Mouse (Mus musculus): ENCODE measurements around the gene Gm8297. TPM values are rescaled to one million over a fixed set of nuclear protein-coding genes. Genes with fewer than 3 reads are reported as not detected.
"Not testable (repeated sequence)": the region's sequence is repeated elsewhere in the genome, so short reads cannot be mapped to it uniquely, and the experiment has no call there.

Gene Gm8297
- polyA plus RNA-seq (2012; rRNA removed) (not detected in 2 replicates), polyA plus RNA-seq (2014; fragmentation: Nextera tagmentation; extraction: Ambion mirVana) (not detected in 2 replicates)

GRCm38 (mm10) chr14:4983635-4984034 lies at the start of gene Gm8297:
Gene Gm8297, plus strand, starts transcription at chr14:4983935.
- H3K9me3 ChIP-seq (ENCODE audit: control insufficient read depth, low read length); H3K9ac ChIP-seq (replicated peaks): not testable (repeated sequence)

GRCm38 (mm10) chr14:5015591-5015990 lies 31.9 kb downstream of the Gm8297 start, which contains the start of gene Gm3298:
Gene Gm3298, plus strand, starts transcription at chr14:5015891.
- not testable (repeated sequence) for H3K27ac ChIP-seq; ATAC-seq (ENCODE audit: insufficient read depth); H3K27me3 ChIP-seq (ENCODE audit: control insufficient read depth, insufficient read depth, low read length); H3K9ac ChIP-seq (replicated peaks); H3K4me1 ChIP-seq (replicated peaks; ENCODE audit: control insufficient read depth in 2 of 2, insufficient read depth in 2 of 2, low read length in 1 of 2); H3K9me3 ChIP-seq (ENCODE audit: control insufficient read depth, low read length); DNase-seq (ENCODE audit: low read depth in 3 of 3, low spot score in 3 of 3); H3K36me3 ChIP-seq (replicated peaks; ENCODE audit: control insufficient read depth, insufficient read depth, low read depth); H3K4me3 ChIP-seq (ENCODE audit: insufficient read depth in 1 of 2, low read depth in 2 of 2, low read length in 2 of 2); H3K4me2 ChIP-seq (ENCODE audit: low read depth)
- 83% methylated on average over 1 of the region's 2 CpGs for WGBS (ENCODE audit: insufficient replicate concordance)

More at GRCm38 (mm10) chr14:4983635-4984034, at the start of gene Gm8297:
- not testable (repeated sequence) for H3K4me2 ChIP-seq (ENCODE audit: low read depth); H3K4me1 ChIP-seq (replicated peaks; ENCODE audit: control insufficient read depth in 2 of 2, insufficient read depth in 2 of 2, low read length in 1 of 2); DNase-seq (ENCODE audit: low read depth in 3 of 3, low spot score in 3 of 3); ATAC-seq (ENCODE audit: insufficient read depth); H3K36me3 ChIP-seq (replicated peaks; ENCODE audit: control insufficient read depth, insufficient read depth, low read depth); H3K4me3 ChIP-seq (ENCODE audit: insufficient read depth in 1 of 2, low read depth in 2 of 2, low read length in 2 of 2); H3K27me3 ChIP-seq (ENCODE audit: control insufficient read depth, insufficient read depth, low read length); H3K27ac ChIP-seq

Other genes with a start within 250 kb of the Gm8297 start
- not detected in 2 replicates for gene Gm9602, start 207.6 kb upstream of the Gm8297 start, polyA plus RNA-seq (2012; rRNA removed)
- not detected in 2 replicates for gene Gm9602, start 207.6 kb upstream of the Gm8297 start, polyA plus RNA-seq (2014; fragmentation: Nextera tagmentation; extraction: Ambion mirVana)
- not detected in 2 replicates for gene Gm3269, start 145.8 kb upstream of the Gm8297 start, polyA plus RNA-seq (2012; rRNA removed)
- not detected in 2 replicates for gene Gm3269, start 145.8 kb upstream of the Gm8297 start, polyA plus RNA-seq (2014; fragmentation: Nextera tagmentation; extraction: Ambion mirVana)
- not detected in 2 replicates for gene Gm3264, start 128.4 kb upstream of the Gm8297 start, polyA plus RNA-seq (2012; rRNA removed)
- not detected in 2 replicates for gene Gm3264, start 128.4 kb upstream of the Gm8297 start, polyA plus RNA-seq (2014; fragmentation: Nextera tagmentation; extraction: Ambion mirVana)
- not detected in 2 replicates for gene Gm3278, start 91.5 kb upstream of the Gm8297 start, polyA plus RNA-seq (2012; rRNA removed)
- gene Gm3278, start 91.5 kb upstream of the Gm8297 start, polyA plus RNA-seq (2014; fragmentation: Nextera tagmentation; extraction: Ambion mirVana): not detected in 2 replicates
- not detected in 2 replicates for gene Gm3298, start 32.0 kb downstream of the Gm8297 start, polyA plus RNA-seq (2012; rRNA removed)
- not detected in 2 replicates for gene Gm3298, start 32.0 kb downstream of the Gm8297 start, polyA plus RNA-seq (2014; fragmentation: Nextera tagmentation; extraction: Ambion mirVana)
- gene 4930555G01Rik, start 66.7 kb downstream of the Gm8297 start, polyA plus RNA-seq (2012; rRNA removed): not detected in 2 replicates
- gene 4930555G01Rik, start 66.7 kb downstream of the Gm8297 start, polyA plus RNA-seq (2014; fragmentation: Nextera tagmentation; extraction: Ambion mirVana): not detected in 2 replicates
- gene Gm8281, start 87.1 kb downstream of the Gm8297 start, polyA plus RNA-seq (2012; rRNA removed): 0.04 TPM in 1 of 2 replicates, not detected in the other
- gene Gm8281, start 87.1 kb downstream of the Gm8297 start, polyA plus RNA-seq (2014; fragmentation: Nextera tagmentation; extraction: Ambion mirVana): not detected in 2 replicates
- not detected in 2 replicates for gene Gm8279, start 147.6 kb downstream of the Gm8297 start, polyA plus RNA-seq (2012; rRNA removed)
- gene Gm8279, start 147.6 kb downstream of the Gm8297 start, polyA plus RNA-seq (2014; fragmentation: Nextera tagmentation; extraction: Ambion mirVana): not detected in 2 replicates
- not detected in 2 replicates for gene Gm3317, start 180.6 kb downstream of the Gm8297 start, polyA plus RNA-seq (2012; rRNA removed)
- gene Gm3317, start 180.6 kb downstream of the Gm8297 start, polyA plus RNA-seq (2014; fragmentation: Nextera tagmentation; extraction: Ambion mirVana): not detected in 2 replicates
- gene Gm8271, start 201.9 kb downstream of the Gm8297 start, polyA plus RNA-seq (2012; rRNA removed): not detected in 2 replicates
- not detected in 2 replicates for gene Gm8271, start 201.9 kb downstream of the Gm8297 start, polyA plus RNA-seq (2014; fragmentation: Nextera tagmentation; extraction: Ambion mirVana)

All from liver, embryonic 14.5 days (tissue).